Mouse (Mus musculus) liver, embryonic 14.5 days (tissue): ENCODE measurements around the gene Zfp148.

ENCODE experiments used
- CTCF ChIP-seq: IDR thresholded peaks from 2 replicates; pipeline ENCODE4 v1.5.1; 2016; ENCODE audit warnings: antibody characterized with exemption, low read depth, control low read depth
- EP300 ChIP-seq: IDR thresholded peaks from 2 replicates; pipeline ENCODE4 v1.6.1; 2016; ENCODE audit warnings: antibody characterized with exemption, low read depth

DNA sequence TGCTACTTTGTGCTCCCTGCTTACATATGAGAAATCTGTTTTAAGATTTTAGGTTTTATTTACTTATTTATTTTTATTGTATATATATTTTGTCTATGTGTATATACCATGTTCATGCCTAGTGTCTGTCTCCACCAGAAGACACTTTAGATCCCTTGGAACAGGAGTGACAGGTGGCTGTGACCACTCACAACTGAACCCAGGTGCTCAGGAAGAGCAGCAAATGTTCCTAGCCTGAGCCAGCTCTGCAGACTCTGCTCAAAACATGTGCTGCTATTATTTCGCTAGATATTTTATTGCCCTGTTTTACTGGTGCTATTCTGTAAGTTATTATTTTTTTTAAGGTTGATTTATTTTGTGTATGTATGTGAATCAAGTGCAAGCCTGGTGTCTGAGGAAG is 78.5 kb downstream of the Zfp148 start:
- TF ChIP-seq CTCF: no peak
- TF ChIP-seq EP300: no peak
